Mouse (Mus musculus): ENCODE results near the gene Dek.

Gene Dek

GRCm38 (mm10) chr13:47072484-47072883, 33.5 kb downstream of the Dek start:
- in situ Hi-C loops (cut with MboI; ENCODE audit: low pct_unique_long_range_greater_than_20kb in 1 of 2, low sequenced_read_pairs in 2 of 2, unreplicated experiment in 1 of 2), result loop anchor here in 1 of 2 experiments (10.0 kb wide), 1 partner anchor 212 kb away; no protein-coding TSS in a partner anchor

GRCm38 (mm10) chr13:47071871-47072270, 34.1 kb downstream of the Dek start:
- in situ Hi-C loops (cut with MboI; ENCODE audit: low pct_unique_long_range_greater_than_20kb in 1 of 2, low sequenced_read_pairs in 2 of 2, unreplicated experiment in 1 of 2), result loop anchor here in 1 of 2 experiments (10.0 kb wide), 1 partner anchor 213 kb away; no protein-coding TSS in a partner anchor

GRCm38 (mm10) chr13:47070329-47071080, 35.5 kb downstream of the Dek start:
- in situ Hi-C loops (cut with MboI; ENCODE audit: low pct_unique_long_range_greater_than_20kb in 1 of 2, low sequenced_read_pairs in 2 of 2, unreplicated experiment in 1 of 2), result loop anchor here in 1 of 2 experiments (10.0 kb wide), 1 partner anchor 214 kb away; no protein-coding TSS in a partner anchor

- in situ Hi-C loops (cut with MboI; ENCODE audit: low pct_unique_long_range_greater_than_20kb in 1 of 2, low sequenced_read_pairs in 2 of 2, unreplicated experiment in 1 of 2), result no loop called here
These were observed 39.0 kb downstream of the Dek start for GRCm38 (mm10) chr13:47067001-47067400.

GRCm38 (mm10) chr13:47066516-47066915, 39.5 kb downstream of the Dek start:
- in situ Hi-C loops (cut with MboI; ENCODE audit: low pct_unique_long_range_greater_than_20kb in 1 of 2, low sequenced_read_pairs in 2 of 2, unreplicated experiment in 1 of 2), result no loop called here

GRCm38 (mm10) chr13:47063985-47064760, 41.8 kb downstream of the Dek start:
- in situ Hi-C loops (cut with MboI; ENCODE audit: low pct_unique_long_range_greater_than_20kb in 1 of 2, low sequenced_read_pairs in 2 of 2, unreplicated experiment in 1 of 2), result no loop called here

- in situ Hi-C loops (cut with MboI; ENCODE audit: low pct_unique_long_range_greater_than_20kb in 1 of 2, low sequenced_read_pairs in 2 of 2, unreplicated experiment in 1 of 2), result no loop called here
These were observed 43.2 kb downstream of the Dek start for GRCm38 (mm10) chr13:47062756-47063155.

- in situ Hi-C loops (cut with MboI; ENCODE audit: low pct_unique_long_range_greater_than_20kb in 1 of 2, low sequenced_read_pairs in 2 of 2, unreplicated experiment in 1 of 2), result no loop called here
These were observed 49.2 kb downstream of the Dek start for GRCm38 (mm10) chr13:47056781-47057180.

GRCm38 (mm10) chr13:47056126-47056525, 49.9 kb downstream of the Dek start:
- in situ Hi-C loops (cut with MboI; ENCODE audit: low pct_unique_long_range_greater_than_20kb in 1 of 2, low sequenced_read_pairs in 2 of 2, unreplicated experiment in 1 of 2), result no loop called here

- in situ Hi-C loops (cut with MboI; ENCODE audit: low pct_unique_long_range_greater_than_20kb in 1 of 2, low sequenced_read_pairs in 2 of 2, unreplicated experiment in 1 of 2), result no loop called here
These were observed 52.0 kb downstream of the Dek start for GRCm38 (mm10) chr13:47053971-47054370.

GRCm38 (mm10) chr13:47050009-47050408, 56.0 kb downstream of the Dek start:
- in situ Hi-C loops (cut with MboI; ENCODE audit: low pct_unique_long_range_greater_than_20kb in 1 of 2, low sequenced_read_pairs in 2 of 2, unreplicated experiment in 1 of 2), result no loop called here

GRCm38 (mm10) chr13:47047996-47048395, 58.0 kb downstream of the Dek start:
- in situ Hi-C loops (cut with MboI; ENCODE audit: low pct_unique_long_range_greater_than_20kb in 1 of 2, low sequenced_read_pairs in 2 of 2, unreplicated experiment in 1 of 2), result loop anchor here in 1 of 2 experiments (25.0 kb wide), 1 partner anchor 761 kb away; no protein-coding TSS in a partner anchor

- in situ Hi-C loops (cut with MboI; ENCODE audit: low pct_unique_long_range_greater_than_20kb in 1 of 2, low sequenced_read_pairs in 2 of 2, unreplicated experiment in 1 of 2), result loop anchor here in 1 of 2 experiments (25.0 kb wide), 1 partner anchor 757 kb away; no protein-coding TSS in a partner anchor
These were observed 61.4 kb downstream of the Dek start, which contains the start of gene Tpmt for GRCm38 (mm10) chr13:47044617-47044947. Gene Tpmt, minus strand, starts transcription at chr13:47044737.

GRCm38 (mm10) chr13:47043833-47044616, 62.0 kb downstream of the Dek start:
- in situ Hi-C loops (cut with MboI; ENCODE audit: low pct_unique_long_range_greater_than_20kb in 1 of 2, low sequenced_read_pairs in 2 of 2, unreplicated experiment in 1 of 2), result loop anchor here in 1 of 2 experiments (25.0 kb wide), 1 partner anchor 757 kb away; no protein-coding TSS in a partner anchor

GRCm38 (mm10) chr13:47043030-47043680, 62.8 kb downstream of the Dek start, which contains the start of gene Kdm1b:
Gene Kdm1b, plus strand, starts transcription at chr13:47043499.
- in situ Hi-C loops (cut with MboI; ENCODE audit: low pct_unique_long_range_greater_than_20kb in 1 of 2, low sequenced_read_pairs in 2 of 2, unreplicated experiment in 1 of 2), result loop anchor here in 1 of 2 experiments (25.0 kb wide), 1 partner anchor 756 kb away; no protein-coding TSS in a partner anchor

- in situ Hi-C loops (cut with MboI; ENCODE audit: low pct_unique_long_range_greater_than_20kb in 1 of 2, low sequenced_read_pairs in 2 of 2, unreplicated experiment in 1 of 2), result loop anchor here in 1 of 2 experiments (25.0 kb wide), 1 partner anchor 755 kb away; no protein-coding TSS in a partner anchor
These were observed 63.9 kb downstream of the Dek start for GRCm38 (mm10) chr13:47042024-47042633.

- in situ Hi-C loops (cut with MboI; ENCODE audit: low pct_unique_long_range_greater_than_20kb in 1 of 2, low sequenced_read_pairs in 2 of 2, unreplicated experiment in 1 of 2), result loop anchor here in 1 of 2 experiments (25.0 kb wide), 1 partner anchor 753 kb away; no protein-coding TSS in a partner anchor
These were observed 65.9 kb downstream of the Dek start for GRCm38 (mm10) chr13:47040061-47040460.
